Mouse (Mus musculus) retina, adult 2 months (tissue): ENCODE measurements around the gene Sct.
"Not testable (repeated sequence)": the region's sequence is repeated elsewhere in the genome, so short reads cannot be mapped to it uniquely, and the experiment has no call there.

Source experiments
- DNase-seq: peaks from one replicate; pipeline ENCODE4 v3.0.0-alpha.2; 2012; ENCODE audit warnings: low read depth, low spot score

The Sct gene

GRCm38 (mm10) chr7:141291921-141292582 is 13.1 kb upstream of the Sct start, which contains the start of gene Drd4:
Drd4 (plus strand) TSS chr7:141292006.
- DNase-seq, result peak; percentile 50

DNA sequence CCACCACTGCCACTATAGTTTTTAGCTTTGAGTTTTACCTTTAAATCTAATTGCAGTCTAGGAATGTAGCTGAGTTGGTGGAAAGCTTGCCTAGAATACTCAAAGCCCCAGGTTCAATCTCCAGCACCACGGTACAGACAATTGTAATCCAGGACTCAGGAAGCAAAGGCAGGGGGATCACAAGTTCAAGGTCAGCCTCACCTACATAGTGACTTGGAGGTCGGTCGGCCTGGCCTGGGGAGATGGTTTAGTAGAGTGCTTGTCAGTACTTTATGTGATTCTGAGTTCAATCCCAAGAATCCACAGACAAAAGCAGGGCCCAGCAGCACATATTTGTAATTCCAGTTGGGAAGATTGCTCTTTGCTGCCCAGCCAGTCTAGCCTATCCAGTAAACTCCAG is 9.1 kb upstream of the Sct start:
- DNase-seq, result no peak

GRCm38 (mm10) chr7:141282756-141283155 is 3.8 kb upstream of the Sct start:
- no peak for DNase-seq

DNA sequence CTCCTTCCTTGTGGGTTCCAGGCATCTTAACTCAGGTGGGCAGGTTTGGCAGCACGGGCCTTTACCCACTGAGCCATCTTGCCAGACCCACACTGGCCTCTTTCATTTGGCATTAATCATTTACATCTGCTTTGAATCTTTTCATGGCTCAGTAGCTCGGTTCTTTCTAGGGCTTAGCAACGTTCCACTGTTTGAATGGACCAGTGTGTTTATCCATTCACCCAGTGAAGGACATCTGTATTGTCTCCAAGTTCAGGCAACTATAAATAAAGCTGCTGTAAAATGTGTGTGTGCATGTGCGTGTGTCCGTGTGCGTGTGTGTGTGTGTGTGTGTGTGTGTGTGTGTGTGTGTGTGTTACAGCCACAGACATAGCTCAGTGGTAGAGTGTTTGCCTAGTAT is 2.5 kb upstream of the Sct start:
- no peak for DNase-seq

GRCm38 (mm10) chr7:141277701-141278678 is 943 bp downstream of the Sct start:
- DNase-seq, result no peak

- DNase-seq, result no peak
Observed at GRCm38 (mm10) chr7:141276546-141276945, 2.4 kb downstream of the Sct start, which contains the start of gene Cdhr5. Cdhr5 (minus strand) TSS chr7:141276786.

DNA sequence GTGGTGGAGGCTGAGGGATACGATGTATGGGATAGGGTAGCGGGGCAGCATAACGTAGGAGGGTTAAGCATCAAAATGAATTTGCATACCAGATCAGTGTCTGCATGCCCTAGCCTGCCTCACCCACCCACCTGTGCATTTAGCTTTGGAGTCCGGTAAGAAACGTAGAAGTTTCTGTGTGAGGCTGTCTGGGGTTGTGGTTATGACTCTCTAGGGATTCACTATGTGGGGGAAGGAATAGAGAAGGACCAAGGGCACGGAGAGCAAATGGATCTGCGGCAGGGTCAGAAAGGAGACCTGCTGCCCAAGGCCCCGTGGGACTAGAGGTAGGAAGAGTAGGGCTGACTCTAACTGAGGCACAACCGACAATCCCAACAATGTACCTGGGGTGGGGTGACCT is 3.6 kb downstream of the Sct start:
- no peak for DNase-seq

GRCm38 (mm10) chr7:141270631-141271030 is 8.3 kb downstream of the Sct start:
- no peak for DNase-seq

DNA sequence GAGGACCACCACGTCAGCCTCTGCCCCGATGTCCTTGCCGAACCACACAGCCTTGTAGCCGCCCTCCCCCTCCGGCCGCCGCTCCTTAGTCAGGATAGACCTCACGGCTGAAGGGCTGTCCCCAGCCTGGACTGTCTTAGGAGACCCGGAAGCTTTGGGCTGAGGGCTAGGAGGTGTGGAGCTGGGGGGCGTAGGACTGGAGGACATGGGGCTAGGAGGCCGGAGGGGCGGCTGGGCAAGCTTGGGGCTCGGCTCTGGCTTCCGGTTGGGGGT is 9.7 kb downstream of the Sct start:
- DNase-seq, result no peak

- DNase-seq, result no peak
Observed at GRCm38 (mm10) chr7:141268466-141269272, 10.3 kb downstream of the Sct start.

- peak; percentile 53 for DNase-seq
Observed at GRCm38 (mm10) chr7:141265739-141266561, 13.0 kb downstream of the Sct start, which contains the start of gene Irf7. Irf7 (minus strand) TSS chr7:141266481.

GRCm38 (mm10) chr7:141265411-141265738 is 13.6 kb downstream of the Sct start:
- no peak for DNase-seq

DNA sequence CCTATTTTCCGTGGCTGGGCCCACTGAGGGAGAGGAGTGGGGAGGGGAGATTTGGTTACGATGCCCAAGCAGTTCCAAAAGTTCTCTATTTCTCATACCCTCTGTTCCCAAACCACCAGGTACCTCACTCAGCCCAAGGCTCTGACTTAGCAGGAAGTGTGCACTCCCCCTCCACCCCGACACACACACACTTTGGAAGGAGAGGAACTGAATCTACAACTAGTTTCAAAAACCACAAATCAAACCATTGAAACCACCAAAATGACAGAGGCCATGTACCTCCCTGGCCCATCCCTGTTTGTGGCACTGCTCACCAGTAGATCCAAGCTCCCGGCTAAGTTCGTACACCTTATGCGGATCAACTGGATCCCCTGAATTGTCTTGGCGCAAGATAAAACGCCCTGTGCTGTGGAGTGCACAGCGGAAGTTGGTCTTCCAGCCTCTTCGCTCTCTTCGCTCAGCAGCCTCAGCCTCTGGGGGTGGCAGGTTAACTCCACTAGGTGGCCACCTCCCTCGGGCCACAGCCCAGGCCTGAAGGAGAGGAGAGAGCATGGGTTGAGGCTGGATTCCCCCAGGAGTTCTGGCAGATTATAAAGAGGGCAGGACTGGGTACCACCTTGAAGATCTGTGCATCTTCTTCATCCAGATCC is 14.0 kb downstream of the Sct start:
- no peak for DNase-seq

DNA sequence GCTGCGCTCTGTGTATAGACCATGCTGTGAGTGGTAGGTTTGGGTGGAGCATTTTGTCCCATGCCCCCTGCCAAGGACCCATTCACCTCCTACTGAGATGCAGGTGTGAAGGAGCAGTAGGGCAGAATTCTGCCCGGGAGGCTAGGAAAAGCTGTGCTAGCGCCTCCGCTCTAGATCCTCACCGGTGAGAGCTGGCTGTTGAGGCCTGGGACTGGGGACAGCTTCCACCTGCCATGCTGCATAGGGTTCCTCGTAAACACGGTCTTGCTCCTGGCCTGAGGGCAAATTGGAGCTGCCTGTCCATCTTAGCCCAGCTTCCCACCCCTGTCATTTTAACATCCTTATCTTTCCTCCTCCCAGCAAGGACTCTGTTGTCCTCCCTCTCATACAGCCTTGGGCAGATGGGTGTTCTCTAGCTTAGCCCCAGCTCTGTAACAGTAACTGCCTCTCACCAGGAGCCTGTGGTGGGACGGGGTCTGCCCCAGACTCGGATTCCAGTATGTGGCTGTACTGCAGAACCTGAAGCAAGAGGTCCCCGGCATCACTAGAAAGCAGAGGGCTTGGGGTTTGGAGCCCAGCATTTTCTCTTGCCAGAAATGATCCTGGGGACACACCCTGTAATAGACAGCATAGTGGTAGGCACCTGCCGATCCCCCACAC is 14.8 kb downstream of the Sct start:
- DNase-seq, result no peak

GRCm38 (mm10) chr7:141263640-141264039 is 15.3 kb downstream of the Sct start:
- no peak for DNase-seq

DNA sequence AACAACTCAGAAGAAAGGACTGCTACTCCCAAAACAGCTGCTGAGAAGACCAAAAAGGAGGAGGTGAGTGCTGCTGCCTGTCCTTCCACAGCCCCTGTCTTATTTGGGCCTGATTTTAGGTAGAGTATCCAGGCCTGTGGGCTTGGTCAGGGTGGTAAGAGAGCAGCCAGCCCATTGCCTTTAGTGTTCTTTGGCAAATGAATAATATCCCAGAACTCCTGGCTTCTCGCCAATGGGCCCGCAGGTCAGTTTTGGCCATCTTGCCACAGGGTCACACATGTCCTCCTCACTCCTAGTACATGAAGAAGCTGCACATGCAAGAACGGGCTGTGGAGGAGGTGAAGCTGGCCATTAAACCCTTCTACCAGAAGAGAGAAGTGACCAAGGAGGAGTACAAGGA is 17.5 kb downstream of the Sct start:
- no peak for DNase-seq

GRCm38 (mm10) chr7:141256159-141256558 is 22.8 kb downstream of the Sct start:
- no peak for DNase-seq

DNA sequence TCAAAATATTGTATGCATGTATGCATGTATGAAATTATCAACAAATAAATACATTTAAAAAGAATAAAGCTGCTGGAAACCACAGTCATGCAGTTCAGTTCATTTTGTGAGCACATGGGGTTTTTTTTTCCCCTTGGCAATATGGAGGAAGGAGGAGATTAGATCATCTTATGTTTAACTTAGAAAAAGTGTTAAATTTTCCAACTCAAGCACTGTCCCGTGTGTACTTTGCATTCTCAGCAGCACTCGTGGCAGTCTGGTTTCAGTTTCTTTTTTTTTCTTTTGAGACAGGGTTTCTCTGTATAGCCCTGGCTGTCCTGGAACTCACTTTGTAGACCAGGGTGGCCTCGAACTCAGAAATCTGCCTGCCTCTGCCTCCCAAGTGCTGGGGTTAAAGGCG is 28.4 kb downstream of the Sct start:
- DNase-seq, result not testable (repeated sequence)

DNA sequence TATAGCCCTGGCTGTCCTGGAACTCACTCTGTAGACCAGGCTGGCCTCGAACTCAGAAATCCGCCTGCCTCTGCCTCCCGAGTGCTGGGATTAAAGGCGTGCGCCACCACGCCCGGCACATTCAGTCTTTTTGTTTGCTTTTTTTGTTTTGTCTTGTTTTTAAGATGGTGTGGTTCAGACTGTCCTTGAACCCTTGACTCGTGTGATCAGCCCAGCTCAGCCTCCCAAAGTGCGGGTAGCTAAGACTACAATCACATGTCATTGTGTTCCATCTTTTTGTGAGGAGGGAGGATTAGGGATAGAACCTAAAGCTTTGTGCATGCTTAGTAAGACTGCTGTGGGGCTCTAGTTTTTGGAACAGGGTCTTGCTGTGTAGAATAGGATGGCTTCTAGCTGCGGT is 47.4 kb downstream of the Sct start:
- DNase-seq, result no peak

- no peak for DNase-seq
Observed at GRCm38 (mm10) chr7:141231111-141231510, 47.8 kb downstream of the Sct start.
